ENCODE assay signal across 9 mouse cellular contexts in the genomic region with DNA sequence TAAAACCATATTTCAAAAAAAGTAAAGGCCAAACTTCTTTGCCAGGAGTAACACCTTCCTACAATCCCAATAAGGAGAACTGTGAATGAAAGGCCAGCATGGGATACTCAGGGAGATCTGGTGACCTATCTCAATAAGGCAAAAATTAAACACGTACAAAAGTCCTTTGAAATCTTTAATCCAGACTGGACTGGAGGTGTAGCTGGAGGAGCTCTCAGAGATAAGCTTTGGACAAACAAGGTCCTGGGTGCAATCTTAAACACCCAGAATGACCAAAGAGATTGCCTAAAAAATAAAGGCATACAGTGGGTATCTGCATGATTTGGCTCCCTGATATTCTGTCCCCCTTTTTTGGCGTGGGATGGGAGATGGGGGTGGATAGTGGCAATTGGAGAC. TPM values are rescaled to one million over a fixed set of nuclear protein-coding genes. Genes with fewer than 3 reads are reported as not detected.
A peak's percentile ranks its signal among the peaks of the same experiment; 100 is the strongest.
DNase-seq lines count a peak whose midpoint lies in the region; ATAC-seq and TF ChIP-seq lines count a peak whose summit lies in the region.
"Had no signal": no experiment of that assay in that cellular context is flagged by ENCODE, and none has a peak within 500 bp of the region (broad histone marks: within the 10 kb centered on the region; RNA-seq: fewer than 3 reads in every experiment).

No protein-coding gene starts in this region.

- no peak for DNase-seq in cerebellum, adult 2 months
- DNase-seq in cerebellum, postnatal 36 days, result no peak
- DNase-seq in thymus, adult 2 months, result no peak
- DNase-seq in thymus, adult 18-20 months, result no peak
- DNase-seq in liver, embryonic 11.5 days (ENCODE audit: low spot score), result no peak
- DNase-seq in stomach, postnatal 0 days (ENCODE audit: low spot score), result no peak
- no peak for DNase-seq in adrenal gland, postnatal 14 days
- DNase-seq in B cell, adult 2 months, result no peak
- DNase-seq: cerebellum, postnatal 14 days had no signal

- H3K9me3 ChIP-seq in liver, embryonic 11.5 days (ENCODE audit: control insufficient read depth, low read length), result no peaks in the 10 kb centered on the region
- no peaks in the 10 kb centered on the region for H3K9me3 ChIP-seq in stomach, postnatal 0 days (ENCODE audit: control insufficient read depth, low read length)

- H3K4me1 ChIP-seq in cerebellum, adult 2 months (ENCODE audit: control insufficient read depth, insufficient read depth, low read length), result peaks cover 8% of the 10 kb centered on the region
- peaks cover 14% of the 10 kb centered on the region for H3K4me1 ChIP-seq in thymus, adult 2 months (replicated peaks; ENCODE audit: control insufficient read depth, insufficient read depth, low read length)
- H3K4me1 ChIP-seq in liver, embryonic 11.5 days (replicated peaks; ENCODE audit: control insufficient read depth, insufficient read depth, low read length), result peaks cover 47% of the 10 kb centered on the region
- no peaks in the 10 kb centered on the region for H3K4me1 ChIP-seq in stomach, postnatal 0 days (replicated peaks; ENCODE audit: control insufficient read depth, insufficient read depth)

- H3K27me3 ChIP-seq in cerebellum, adult 2 months (ENCODE audit: control insufficient read depth, insufficient read depth, low read length), result no peaks in the 10 kb centered on the region
- no peaks in the 10 kb centered on the region for H3K27me3 ChIP-seq in thymus, adult 2 months (ENCODE audit: control insufficient read depth, insufficient read depth, low read length)
- no peaks in the 10 kb centered on the region for H3K27me3 ChIP-seq in liver, embryonic 11.5 days (replicated peaks; ENCODE audit: control insufficient read depth, insufficient read depth, low read length)
- no peaks in the 10 kb centered on the region for H3K27me3 ChIP-seq in stomach, postnatal 0 days (ENCODE audit: control insufficient read depth, insufficient read depth, low read length)

- no peaks in the 10 kb centered on the region; the same call in 1 of the 2 replicates for H3K36me3 ChIP-seq in thymus, adult 2 months (ENCODE audit: control insufficient read depth, insufficient read depth, low read length)
- H3K36me3 ChIP-seq in liver, embryonic 11.5 days (ENCODE audit: control insufficient read depth, insufficient read depth, low read length), result peaks cover 11% of the 10 kb centered on the region; the same call in 1 of the 2 replicates
- H3K36me3 ChIP-seq in stomach, postnatal 0 days (ENCODE audit: control insufficient read depth, insufficient read depth, low read length), result no peaks in the 10 kb centered on the region

- no peak for TF ChIP-seq POLR2A in cerebellum, adult 2 months (IDR thresholded peaks at IDR 0.05; ENCODE audit: borderline replicate concordance, insufficient read depth, low read length)
- no peak for TF ChIP-seq POLR2A in thymus, adult 2 months (IDR thresholded peaks at IDR 0.05; ENCODE audit: control insufficient read depth, extremely low read depth, insufficient read depth, low read length, poor library complexity)

- peak overlapping the region; percentile 79 for H3K4me2 ChIP-seq in liver, embryonic 11.5 days
- peak overlapping the region; percentile 65 for H3K4me2 ChIP-seq in stomach, postnatal 0 days (replicated peaks; ENCODE audit: low read depth)

- peak overlapping the region; percentile 90 for H3K4me3 ChIP-seq in cerebellum, adult 2 months (replicated peaks; ENCODE audit: insufficient read depth, low read depth, low read length)
- peak overlapping the region; percentile 3; the same call in 1 of the 2 replicates for H3K4me3 ChIP-seq in thymus, adult 2 months (ENCODE audit: control insufficient read depth, insufficient read depth, low read length)
- peak overlapping the region; percentile 75 for H3K4me3 ChIP-seq in liver, embryonic 11.5 days (ENCODE audit: low read depth, low read length)
- peak overlapping the region; percentile 87 for H3K4me3 ChIP-seq in stomach, postnatal 0 days (ENCODE audit: low read depth, low read length)

- ATAC-seq in liver, embryonic 11.5 days (replicated peaks; ENCODE audit: low FRiP score), result no peak
- no peak for ATAC-seq in stomach, postnatal 0 days (ENCODE audit: low FRiP score, low TSS enrichment)

- TF ChIP-seq CTCF in cerebellum, adult 2 months (IDR thresholded peaks at IDR 0.05; ENCODE audit: borderline replicate concordance, insufficient read depth, low read depth, low read length), result no peak
- no peak for TF ChIP-seq CTCF in thymus, adult 2 months (IDR thresholded peaks at IDR 0.05; ENCODE audit: borderline replicate concordance, control insufficient read depth, extremely low read depth, insufficient read depth, low read length, poor library complexity)
- TF ChIP-seq CTCF in stomach, postnatal 0 days (IDR thresholded peaks at IDR 0.05; ENCODE audit: low read depth), result no peak

- peak overlapping the region; percentile 84; the same call in 1 of the 2 replicates for H3K27ac ChIP-seq in cerebellum, adult 2 months (ENCODE audit: insufficient read depth, low read length)
- H3K27ac ChIP-seq in thymus, adult 2 months (ENCODE audit: control insufficient read depth, insufficient read depth, low read length), result no peak overlapping the region; the same call in 1 of the 2 replicates
- peak overlapping the region; percentile 98 for H3K27ac ChIP-seq in liver, embryonic 11.5 days (ENCODE audit: low read depth, low read length)
- peak overlapping the region; percentile 100; the same call in 1 of the 2 replicates for H3K27ac ChIP-seq in stomach, postnatal 0 days (replicated peaks)

- H3K9ac ChIP-seq in liver, embryonic 11.5 days (ENCODE audit: low read depth, low read length), result peak overlapping the region; percentile 82
- H3K9ac ChIP-seq in stomach, postnatal 0 days (ENCODE audit: low read length), result peak overlapping the region; percentile 97; the same call in 1 of the 2 replicates

- WGBS in cerebellum, adult 2 months, result 17% methylated on average over 2 of the region's 2 CpGs
- 8% methylated on average over 2 of the region's 2 CpGs for WGBS in thymus, adult 2 months
- 34% methylated on average over 2 of the region's 2 CpGs for WGBS in liver, embryonic 11.5 days
- 68% methylated on average over 2 of the region's 2 CpGs for WGBS in stomach, postnatal 0 days

- no peak for TF ChIP-seq EP300 in stomach, postnatal 0 days (optimal IDR thresholded peaks at IDR 0.05)

RNA-seq across cellular contexts. Expression of gene Serinc3, which starts 1.4 kb away (rescaled TPM):
- 162 and 179 TPM in 2 replicates for polyA plus RNA-seq in cerebellum, adult 2 months (2012; rRNA removed)
- polyA plus RNA-seq in thymus, adult 2 months (2012; rRNA removed), result 279 and 281 TPM in 2 replicates
- polyA plus RNA-seq in liver, embryonic 11.5 days (2014; fragmentation: Nextera tagmentation; extraction: Ambion mirVana), result 116 TPM in 2 replicates
- 35.8 and 36.4 TPM in 2 replicates for polyA plus RNA-seq in stomach, postnatal 0 days (2015; fragmentation: Nextera tagmentation; extraction: Ambion mirVana)
- 390 and 468 TPM in 2 replicates for total RNA-seq in adrenal gland, postnatal 14 days (2021)

RNA-seq across cellular contexts. Expression of gene Pkig, which starts 14.6 kb away (rescaled TPM):
- polyA plus RNA-seq in cerebellum, adult 2 months (2012; rRNA removed), result 49.6 and 57.4 TPM in 2 replicates
- polyA plus RNA-seq in thymus, adult 2 months (2012; rRNA removed), result 56.7 and 64.7 TPM in 2 replicates
- polyA plus RNA-seq in liver, embryonic 11.5 days (2014; fragmentation: Nextera tagmentation; extraction: Ambion mirVana), result 178 and 186 TPM in 2 replicates
- polyA plus RNA-seq in stomach, postnatal 0 days (2015; fragmentation: Nextera tagmentation; extraction: Ambion mirVana), result 60.9 and 66.3 TPM in 2 replicates
- total RNA-seq in adrenal gland, postnatal 14 days (2021), result 44.2 and 46.9 TPM in 2 replicates

RNA-seq across cellular contexts. Expression of gene Ttpal, which starts 41.5 kb away (rescaled TPM):
- polyA plus RNA-seq in cerebellum, adult 2 months (2012; rRNA removed), result 23.7 and 28.0 TPM in 2 replicates
- 63.2 and 72.5 TPM in 2 replicates for polyA plus RNA-seq in thymus, adult 2 months (2012; rRNA removed)
- polyA plus RNA-seq in liver, embryonic 11.5 days (2014; fragmentation: Nextera tagmentation; extraction: Ambion mirVana), result 26.1 and 29.2 TPM in 2 replicates
- 19.9 and 20.8 TPM in 2 replicates for polyA plus RNA-seq in stomach, postnatal 0 days (2015; fragmentation: Nextera tagmentation; extraction: Ambion mirVana)
- total RNA-seq in adrenal gland, postnatal 14 days (2021), result 29.9 and 33.4 TPM in 2 replicates

Comparison
In these comparisons a context has a peak if more than half of its experiments do, and no peak if none do; other contexts are left out.
1. H3K4me3 ChIP-seq: peak in every context shown above with its lines; median percentile 90 in cerebellum, adult 2 months; 87 in stomach, postnatal 0 days; 75 in liver, embryonic 11.5 days; 3 in thymus, adult 2 months.